Mouse (Mus musculus): ENCODE results near the gene Car12.

- no peak for TF ChIP-seq POLR2A (IDR thresholded peaks at IDR 0.05; ENCODE audit: insufficient read length, low read depth)
- TF ChIP-seq REST (IDR thresholded peaks at IDR 0.05; ENCODE audit: insufficient read depth, insufficient read length): no peak
- no peak for TF ChIP-seq POLR2AphosphoS2 (IDR thresholded peaks at IDR 0.05; ENCODE audit: insufficient read length, low read depth)
- no peak for TF ChIP-seq MAX (IDR thresholded peaks at IDR 0.05; ENCODE audit: low read depth)
- no peak for TF ChIP-seq MYOG (IDR thresholded peaks at IDR 0.05; ENCODE audit: control insufficient read depth in 1 of 3, insufficient read depth in 1 of 3, insufficient read length in 2 of 3, low read depth in 2 of 3)
- TF ChIP-seq E2F4 (IDR thresholded peaks at IDR 0.05; ENCODE audit: insufficient read depth): no peak
- TF ChIP-seq USF1 (IDR thresholded peaks at IDR 0.05; ENCODE audit: low read depth): no peak
- TF ChIP-seq CEBPB (IDR thresholded peaks at IDR 0.05; ENCODE audit: insufficient read depth, poor library complexity, severe bottlenecking): no peak
- TF ChIP-seq TCF12 (IDR thresholded peaks at IDR 0.05; ENCODE audit: insufficient read depth, poor library complexity, severe bottlenecking): no peak
- TF ChIP-seq TCF3 (IDR thresholded peaks at IDR 0.05; ENCODE audit: insufficient read length, low read depth): no peak
Observed at GRCm38 (mm10) chr9:66714022-66714515, 583 bp downstream of the Car12 start.
